Mouse (Mus musculus) hindbrain, embryonic 12.5 days (tissue): Measurements from ENCODE around the gene Rarres2. TPM values are rescaled to one million over a fixed set of nuclear protein-coding genes. Genes with fewer than 3 reads are reported as not detected.

ENCODE experiments used
- ATAC-seq: fragments of 200-750 bp; cut with Nextera tagmentation; 2 replicates; pipeline ENCODE4 v1.8.0; 2017; ENCODE audit warnings: moderate TSS enrichment; ENCODE audit not compliant: low FRiP score
- H3K27ac ChIP-seq: fragments of 300-500 bp; sonication (generic); 2 replicates; pipeline ENCODE4 v1.5.1; 2016; ENCODE audit warnings: mild to moderate bottlenecking
- H3K27me3 ChIP-seq: fragments of 300-500 bp; sonication (generic); 2 replicates; pipeline ENCODE4 v1.6.1; 2016; ENCODE audit warnings: mild to moderate bottlenecking
- H3K36me3 ChIP-seq: fragments of 300-500 bp; sonication (generic); 2 replicates; pipeline ENCODE4 v1.6.1; 2016; ENCODE audit warnings: mild to moderate bottlenecking
- H3K4me1 ChIP-seq: fragments of 300-500 bp; sonication (generic); 2 replicates; pipeline ENCODE4 v1.6.1; 2016
- H3K4me2 ChIP-seq: fragments of 300-500 bp; sonication (generic); replicated peaks from 2 replicates; pipeline ENCODE4 v1.6.1; 2016; ENCODE audit warnings: mild to moderate bottlenecking
- H3K4me3 ChIP-seq: fragments of 300-500 bp; sonication (generic); 2 replicates; pipeline ENCODE4 v1.5.1; 2016; ENCODE audit warnings: mild to moderate bottlenecking
- H3K9ac ChIP-seq: fragments of 300-500 bp; sonication (generic); 2 replicates; pipeline ENCODE4 v1.6.1; 2016; ENCODE audit warnings: mild to moderate bottlenecking, moderate library complexity
- H3K9me3 ChIP-seq: fragments of 300-500 bp; sonication (generic); replicated peaks from 2 replicates; pipeline ENCODE4 v1.6.1; 2016; ENCODE audit warnings: mild to moderate bottlenecking
- WGBS: fragments of 180-500 bp; shearing (Covaris S2); methylation state at CpG from one replicate; pipeline ENCODE4 v1.1.7; 2016; 5-methylcytosine and 5-hydroxymethylcytosine counted together
- polyA plus RNA-seq: library from polyadenylated mRNA; unstranded; fragments of >200 nt; fragmentation: Nextera tagmentation; extraction: Ambion mirVana; gene quantifications from 2 replicates; pipeline ENCODE4 v1.2.1, GENCODE M21; 2016

Gene Rarres2
- polyA plus RNA-seq, 1 experiment from 2014 or later = 1.8 TPM

DNA sequence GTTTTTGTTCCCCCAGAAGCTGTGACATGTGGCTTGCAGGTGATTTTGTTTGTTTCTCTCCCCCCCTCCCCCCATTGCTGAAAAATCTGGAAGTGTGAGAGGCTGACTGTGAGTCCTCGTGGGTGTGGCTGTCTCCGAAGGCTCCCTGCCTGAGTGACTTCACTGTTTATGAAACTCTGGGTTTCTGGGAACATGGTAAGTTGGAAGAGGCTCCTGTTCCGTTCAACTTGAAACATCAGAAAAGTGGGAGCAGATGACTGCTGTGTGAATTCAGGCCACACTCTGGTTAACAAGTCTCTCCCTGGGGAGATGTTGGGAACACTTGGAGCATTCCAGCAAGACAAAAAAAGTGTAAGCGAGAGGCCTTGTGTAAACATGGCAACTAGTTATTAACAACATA, 25.7 kb downstream of the Rarres2 start:
- Histone ChIP-seq H3K4me2 (no peak overlapping the region), H3K4me3 (no peak overlapping the region), H3K4me1 (no peaks in the 10 kb centered on the region), H3K27me3 (no peaks in the 10 kb centered on the region), H3K36me3 (peaks cover 5% of the 10 kb centered on the region; the same call in 1 of the 2 replicates), H3K27ac (no peak overlapping the region), H3K9ac (no peak overlapping the region), H3K9me3 (no peaks in the 10 kb centered on the region)
- WGBS = 62% methylated on average over 4 of the region's 4 CpGs
- ATAC-seq = no peak

DNA sequence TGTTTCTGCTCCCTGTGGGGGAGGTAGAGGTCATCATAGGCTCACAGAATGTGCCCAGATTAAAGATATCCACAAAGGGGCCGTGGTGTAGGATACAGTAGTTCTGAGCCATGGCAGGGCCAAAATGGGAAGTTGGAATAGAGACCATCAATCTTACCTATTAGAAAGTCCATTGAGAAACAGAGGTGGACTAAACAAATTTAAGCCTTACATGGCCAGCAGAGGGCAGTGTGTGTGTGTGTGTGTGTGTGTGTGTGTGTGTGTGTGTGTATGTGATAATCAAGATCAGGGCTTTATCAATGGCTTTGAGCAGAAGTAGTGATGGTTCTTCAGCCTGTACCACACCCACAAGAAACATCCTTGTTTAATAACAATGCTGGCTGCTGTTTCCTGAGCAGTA, 26.3 kb downstream of the Rarres2 start:
- no peaks in the 10 kb centered on the region for H3K27me3 ChIP-seq
- no peak overlapping the region for H3K9ac ChIP-seq
- H3K4me3 ChIP-seq = no peak overlapping the region
- 52% methylated on average over 1 of the region's 1 CpGs for WGBS
- H3K4me2 ChIP-seq = no peak overlapping the region
- H3K27ac ChIP-seq = no peak overlapping the region
- ATAC-seq = no peak
- H3K4me1 ChIP-seq = no peaks in the 10 kb centered on the region
- H3K36me3 ChIP-seq = peaks cover 10% of the 10 kb centered on the region; the same call in 1 of the 2 replicates
- H3K9me3 ChIP-seq = no peaks in the 10 kb centered on the region

GRCm38 (mm10) chr6:48545251-48545650, 27.3 kb downstream of the Rarres2 start:
- Histone ChIP-seq H3K9me3 (no peaks in the 10 kb centered on the region), H3K4me2 (no peak overlapping the region), H3K27ac (no peak overlapping the region), H3K4me3 (no peak overlapping the region), H3K9ac (no peak overlapping the region), H3K4me1 (no peaks in the 10 kb centered on the region; the same call in 1 of the 2 replicates), H3K27me3 (no peaks in the 10 kb centered on the region), H3K36me3 (peaks cover 20% of the 10 kb centered on the region)
- ATAC-seq = no peak
- 84% methylated on average over 5 of the region's 5 CpGs for WGBS

DNA sequence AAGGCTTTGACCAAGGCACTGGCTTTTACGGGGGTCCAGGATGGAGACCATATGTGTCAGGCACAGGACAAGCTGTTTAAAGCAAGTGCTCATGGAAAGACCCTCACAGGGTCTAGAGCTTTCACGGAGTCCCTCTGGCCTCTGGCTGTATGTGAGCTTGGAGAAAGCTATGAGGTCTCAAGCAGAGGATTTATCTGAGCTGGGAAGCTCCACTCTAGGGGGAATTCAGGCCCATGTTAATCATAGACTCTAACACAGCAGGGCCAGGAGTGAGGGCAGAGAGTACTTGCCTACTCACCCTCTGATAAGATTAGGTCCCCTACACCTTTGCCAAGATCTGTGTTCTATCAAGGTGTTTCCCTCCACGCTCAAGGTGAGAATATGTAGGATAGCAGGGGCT, 30.0 kb downstream of the Rarres2 start:
- WGBS = 79% methylated on average over 3 of the region's 3 CpGs
- Histone ChIP-seq H3K9me3 (no peaks in the 10 kb centered on the region), H3K27me3 (no peaks in the 10 kb centered on the region), H3K36me3 (peaks cover 26% of the 10 kb centered on the region), H3K9ac (no peak overlapping the region), H3K27ac (no peak overlapping the region), H3K4me1 (peaks cover 18% of the 10 kb centered on the region), H3K4me2 (no peak overlapping the region), H3K4me3 (no peak overlapping the region)
- ATAC-seq = no peak

DNA sequence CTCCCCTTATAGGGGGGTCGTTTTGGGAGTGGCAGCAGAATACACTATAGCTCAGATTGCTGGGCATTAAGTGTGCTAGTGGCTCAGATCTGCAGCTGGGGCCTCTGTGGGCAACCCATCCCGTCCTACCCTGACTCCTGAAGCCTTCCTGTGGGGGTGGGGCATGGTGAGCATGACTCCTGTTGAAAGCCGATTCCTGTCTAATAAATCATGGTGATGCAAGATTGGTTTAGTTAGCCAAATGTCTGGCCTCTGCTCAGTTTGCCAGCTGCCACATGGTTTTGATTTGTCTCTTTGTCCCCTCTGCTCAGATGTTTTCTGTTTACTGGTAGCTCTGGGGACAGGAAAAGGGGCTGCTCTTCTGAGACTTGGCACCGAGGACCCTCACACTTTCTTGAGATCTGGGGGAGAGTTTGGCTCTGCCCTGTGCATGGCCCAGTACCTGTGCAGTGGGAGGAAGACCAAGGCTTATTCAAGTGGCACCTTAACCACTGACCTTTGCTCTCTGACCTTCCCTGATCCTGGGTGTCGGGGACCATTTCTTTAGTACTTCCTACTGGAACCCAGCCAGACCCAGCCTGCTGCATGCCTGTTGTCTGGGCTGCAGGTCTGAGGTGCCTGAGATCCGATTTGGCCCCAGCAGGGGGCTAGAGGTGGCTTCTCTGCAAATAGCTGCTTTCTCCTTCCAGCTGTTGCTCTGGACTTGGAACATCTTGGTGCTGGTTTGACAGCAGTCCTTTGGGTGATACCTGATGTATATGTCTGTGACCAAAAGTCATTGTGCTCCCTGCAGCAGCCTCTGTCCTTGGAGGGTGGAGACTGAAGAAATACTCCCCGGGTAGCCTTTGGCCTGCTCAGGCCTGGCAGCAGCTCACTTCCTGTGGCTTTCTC, 30.8 kb downstream of the Rarres2 start:
- H3K9me3 ChIP-seq = no peaks in the 10 kb centered on the region
- H3K27me3 ChIP-seq = no peaks in the 10 kb centered on the region
- peaks cover 21% of the 10 kb centered on the region for H3K4me1 ChIP-seq
- no peak overlapping the region; the same call in 1 of the 2 replicates for H3K27ac ChIP-seq
- H3K4me3 ChIP-seq = no peak overlapping the region
- no peak overlapping the region for H3K4me2 ChIP-seq
- peak overlapping the region; percentile 46; the same call in 1 of the 2 replicates for H3K9ac ChIP-seq
- peaks cover 26% of the 10 kb centered on the region for H3K36me3 ChIP-seq
- no peak for ATAC-seq
- 49% methylated on average over 7 of the region's 7 CpGs for WGBS

GRCm38 (mm10) chr6:48540721-48541120, 31.9 kb downstream of the Rarres2 start:
- Histone ChIP-seq H3K36me3 (peaks cover 26% of the 10 kb centered on the region), H3K27ac (no peak overlapping the region), H3K4me1 (peaks cover 25% of the 10 kb centered on the region), H3K9ac (no peak overlapping the region), H3K4me2 (no peak overlapping the region), H3K27me3 (no peaks in the 10 kb centered on the region), H3K9me3 (no peaks in the 10 kb centered on the region), H3K4me3 (no peak overlapping the region)
- ATAC-seq = no peak
- 66% methylated on average over 3 of the region's 3 CpGs for WGBS

DNA sequence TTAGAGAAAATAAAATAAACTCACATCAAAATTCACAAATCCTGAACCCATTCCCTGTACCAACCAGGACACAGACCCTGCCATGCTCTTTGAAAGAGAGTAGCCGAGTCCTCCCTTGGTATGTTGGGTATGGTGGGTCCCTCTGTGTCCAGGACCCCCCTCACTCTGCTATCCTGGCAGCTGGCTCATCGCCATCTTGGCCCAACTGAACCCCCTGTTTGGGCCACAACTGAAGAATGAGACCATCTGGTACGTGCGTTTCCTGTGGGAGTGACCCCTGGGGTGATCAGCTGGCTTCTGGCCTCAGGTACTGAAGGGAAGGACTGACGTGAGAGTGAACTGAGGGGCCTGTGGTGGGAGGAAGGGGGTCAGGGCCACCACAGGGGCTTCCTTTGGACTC, 32.7 kb downstream of the Rarres2 start:
- H3K4me3 ChIP-seq = no peak overlapping the region
- no peaks in the 10 kb centered on the region for H3K9me3 ChIP-seq
- no peak overlapping the region for H3K9ac ChIP-seq
- WGBS = 84% methylated on average over 5 of the region's 5 CpGs
- ATAC-seq = no peak
- no peaks in the 10 kb centered on the region for H3K27me3 ChIP-seq
- H3K4me1 ChIP-seq = peaks cover 25% of the 10 kb centered on the region
- no peak overlapping the region for H3K4me2 ChIP-seq
- peaks cover 26% of the 10 kb centered on the region for H3K36me3 ChIP-seq
- H3K27ac ChIP-seq = no peak overlapping the region

GRCm38 (mm10) chr6:48538841-48539737, 33.5 kb downstream of the Rarres2 start:
- H3K4me2 ChIP-seq = peak overlapping the region; percentile 89
- peak overlapping the region; percentile 90; the same call in 1 of the 2 replicates for H3K9ac ChIP-seq
- no peak overlapping the region for H3K27ac ChIP-seq
- H3K4me3 ChIP-seq = 0 out of 2 replicates have a peak overlapping the region, but pooled peaks have one; percentile 66
- peaks cover 25% of the 10 kb centered on the region for H3K4me1 ChIP-seq
- 64% methylated on average over 5 of the region's 5 CpGs for WGBS
- H3K36me3 ChIP-seq = peaks cover 26% of the 10 kb centered on the region
- H3K27me3 ChIP-seq = no peaks in the 10 kb centered on the region
- ATAC-seq = no peak
- H3K9me3 ChIP-seq = no peaks in the 10 kb centered on the region

DNA sequence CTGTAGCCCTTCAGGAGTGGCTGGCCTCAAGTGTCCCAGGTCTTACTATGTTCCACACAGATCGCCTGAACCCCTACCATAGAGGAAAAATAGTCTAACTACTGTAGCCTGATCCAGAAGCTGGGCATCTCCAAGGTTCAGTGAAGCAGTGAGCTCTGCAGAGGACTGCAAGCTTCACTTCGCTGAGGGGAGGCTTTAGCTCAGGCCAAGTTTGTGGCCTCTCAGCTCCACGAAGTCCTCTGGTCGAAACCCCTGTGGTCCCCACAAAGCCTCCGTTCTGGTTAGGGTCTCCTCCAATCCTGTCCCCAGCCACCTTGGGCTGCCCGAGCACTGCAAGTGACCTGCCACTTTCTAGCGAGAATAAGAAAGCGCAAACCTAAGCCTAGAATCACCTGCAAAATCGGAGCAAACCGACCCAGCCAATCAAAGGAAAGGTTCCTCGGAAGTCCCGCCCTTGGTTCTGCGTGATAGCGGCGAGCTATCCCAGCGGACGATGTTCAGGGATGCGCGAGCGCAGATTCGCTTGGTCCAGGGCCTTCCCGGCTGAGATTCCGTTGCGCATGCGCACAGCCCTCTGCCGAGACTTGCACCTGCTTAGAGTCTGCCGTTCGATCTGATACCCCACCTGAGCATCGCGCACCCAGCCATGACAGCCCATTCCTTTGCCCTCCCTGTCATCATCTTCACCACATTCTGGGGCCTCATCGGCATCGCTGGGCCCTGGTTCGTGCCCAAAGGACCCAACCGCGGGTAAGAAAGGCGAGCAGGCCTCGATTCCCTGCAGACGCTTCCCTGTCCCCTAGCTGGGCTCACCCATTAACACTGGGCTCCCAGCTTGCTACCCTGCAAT, 35.3 kb downstream of the Rarres2 start, which contains the start of gene Atp6v0e2:
Atp6v0e2 (plus strand) TSS at position 511 of the 850 bp plus-strand sequence.
- Histone ChIP-seq H3K36me3 (peaks cover 31% of the 10 kb centered on the region), H3K9ac (peak within 1 kb of the TSS; percentile 90), H3K9me3 (no peaks in the 10 kb centered on the region), H3K4me1 (peaks cover 25% of the 10 kb centered on the region), H3K4me2 (peak within 1 kb of the TSS; percentile 89), H3K27ac (peak within 1 kb of the TSS; percentile 81), H3K27me3 (no peaks in the 10 kb centered on the region), H3K4me3 (peak within 1 kb of the TSS; percentile 66)
- WGBS = 4% methylated on average over 38 of the region's 38 CpGs
- ATAC-seq = peak; percentile 95

DNA sequence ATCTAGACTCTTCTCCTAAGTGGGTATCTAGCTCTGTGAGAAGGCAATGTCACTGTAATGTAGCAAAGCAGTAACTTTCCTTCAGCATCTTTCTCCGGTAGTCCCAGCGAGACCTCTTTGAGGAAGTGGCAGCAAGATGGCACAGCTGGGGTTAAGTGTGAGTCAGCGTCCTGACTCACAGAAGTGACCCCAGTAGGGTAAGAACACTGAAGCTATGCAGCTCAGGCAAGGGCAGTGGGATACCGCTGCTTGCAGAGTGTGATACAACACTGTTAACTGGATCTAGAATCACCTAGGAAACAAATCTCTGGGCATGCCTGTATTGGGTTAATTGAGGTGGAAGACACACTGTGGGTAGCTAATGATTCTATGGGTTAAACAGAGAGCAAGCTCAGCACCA, 36.5 kb downstream of the Rarres2 start:
- Histone ChIP-seq H3K9ac (no peak overlapping the region), H3K36me3 (peaks cover 25% of the 10 kb centered on the region), H3K4me3 (no peak overlapping the region), H3K4me1 (peaks cover 25% of the 10 kb centered on the region), H3K27me3 (no peaks in the 10 kb centered on the region), H3K9me3 (no peaks in the 10 kb centered on the region), H3K4me2 (no peak overlapping the region), H3K27ac (no peak overlapping the region)
- WGBS = 70% methylated on average over 4 of the region's 4 CpGs
- no peak for ATAC-seq

DNA sequence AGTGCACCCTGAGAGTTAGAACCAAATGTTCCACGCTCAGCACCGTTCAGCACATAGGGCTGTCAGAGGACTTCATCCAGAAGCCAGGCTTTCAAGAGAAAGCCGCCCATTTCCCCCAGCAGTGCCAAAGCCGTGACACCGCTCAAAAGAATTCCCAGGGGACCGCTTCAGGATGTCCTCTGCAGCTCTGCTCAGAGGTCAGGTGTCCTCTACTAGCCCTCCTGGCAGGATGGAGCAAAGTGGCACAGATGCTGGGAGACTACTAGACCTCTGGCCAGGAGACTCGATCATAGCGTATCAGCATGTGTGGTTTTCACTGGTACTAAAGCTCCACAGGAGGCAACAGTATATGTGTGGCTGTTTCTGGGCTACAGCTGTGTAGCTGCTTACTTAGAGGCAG, 37.7 kb downstream of the Rarres2 start:
- no peak overlapping the region for H3K9ac ChIP-seq
- no peak overlapping the region for H3K4me3 ChIP-seq
- no peaks in the 10 kb centered on the region for H3K9me3 ChIP-seq
- peaks cover 22% of the 10 kb centered on the region for H3K4me1 ChIP-seq
- H3K27me3 ChIP-seq = no peaks in the 10 kb centered on the region
- no peak overlapping the region for H3K27ac ChIP-seq
- H3K4me2 ChIP-seq = no peak overlapping the region
- 79% methylated on average over 8 of the region's 8 CpGs for WGBS
- peaks cover 17% of the 10 kb centered on the region; the same call in 1 of the 2 replicates for H3K36me3 ChIP-seq
- ATAC-seq = no peak
